Mouse (Mus musculus) NIH3T3 (cell line): ENCODE results near the gene Frmd4a.

Experiments used
- DNase-seq: peaks from one replicate; pipeline ENCODE4 v3.0.0-alpha.2; 2012; ENCODE audit warnings: low read depth

Frmd4a gene

GRCm38 (mm10) chr2:4017528-4018288 is at the start of gene Frmd4a:
TSS of gene Frmd4a (plus strand) at chr2:4017717.
- DNase-seq = no peak

- no peak for DNase-seq
Measured at GRCm38 (mm10) chr2:3988876-3989275, 28.6 kb upstream of the Frmd4a start.

GRCm38 (mm10) chr2:3990431-3990830 is 27.1 kb upstream of the Frmd4a start:
- DNase-seq = no peak

GRCm38 (mm10) chr2:4018431-4018876 is 937 bp downstream of the Frmd4a start:
- no peak for DNase-seq

- DNase-seq = no peak
Measured at GRCm38 (mm10) chr2:4018909-4019308, 1.4 kb downstream of the Frmd4a start.

GRCm38 (mm10) chr2:4024927-4025326 is 7.4 kb downstream of the Frmd4a start:
- no peak for DNase-seq

GRCm38 (mm10) chr2:4029031-4029747 is 11.7 kb downstream of the Frmd4a start:
- no peak for DNase-seq

- no peak for DNase-seq
Measured at GRCm38 (mm10) chr2:4036153-4036589, 18.7 kb downstream of the Frmd4a start.

- DNase-seq = no peak
Measured at GRCm38 (mm10) chr2:4036651-4037117, 19.2 kb downstream of the Frmd4a start.

- no peak for DNase-seq
Measured at GRCm38 (mm10) chr2:4042009-4042408, 24.5 kb downstream of the Frmd4a start.

- DNase-seq = no peak
Measured at GRCm38 (mm10) chr2:4055481-4055880, 38.0 kb downstream of the Frmd4a start.

- no peak for DNase-seq
Measured at GRCm38 (mm10) chr2:4060675-4061074, 43.2 kb downstream of the Frmd4a start.

GRCm38 (mm10) chr2:4071831-4072230 is 54.3 kb downstream of the Frmd4a start:
- DNase-seq = no peak

- peak; percentile 6 for DNase-seq
Measured at GRCm38 (mm10) chr2:4083877-4084276, 66.4 kb downstream of the Frmd4a start.

- no peak for DNase-seq
Measured at GRCm38 (mm10) chr2:4097601-4098000, 80.1 kb downstream of the Frmd4a start.

- DNase-seq = peak; percentile 12
Measured at GRCm38 (mm10) chr2:4098948-4099776, 81.6 kb downstream of the Frmd4a start.

GRCm38 (mm10) chr2:4099777-4100104 is 82.2 kb downstream of the Frmd4a start:
- DNase-seq = no peak

GRCm38 (mm10) chr2:4101370-4101769 is 83.9 kb downstream of the Frmd4a start:
- no peak for DNase-seq

GRCm38 (mm10) chr2:4113303-4113920 is 95.9 kb downstream of the Frmd4a start:
- no peak for DNase-seq

- no peak for DNase-seq
Measured at GRCm38 (mm10) chr2:4119678-4120458, 102.4 kb downstream of the Frmd4a start.

GRCm38 (mm10) chr2:4131216-4131615 is 113.7 kb downstream of the Frmd4a start:
- DNase-seq = no peak
